Mouse (Mus musculus) stomach, embryonic 15.5 days (tissue): ENCODE data around the gene Ntan1. TPM values are rescaled to one million over a fixed set of nuclear protein-coding genes. Genes with fewer than 3 reads are reported as not detected.
"Not testable (repeated sequence)": the region's sequence is repeated elsewhere in the genome, so short reads cannot be mapped to it uniquely, and the experiment has no call there.

Experiments used
- ATAC-seq: fragments of 200-750 bp; cut with Nextera tagmentation; 2 replicates; pipeline ENCODE4 v1.8.0; 2017; ENCODE audit warnings: low read depth, moderate number of reproducible peaks, moderate TSS enrichment; ENCODE audit not compliant: insufficient read depth, low FRiP score
- H3K27ac ChIP-seq: fragments of 300-500 bp; sonication (generic); 2 replicates; pipeline ENCODE4 v1.5.1; 2015; ENCODE audit warnings: mild to moderate bottlenecking, inconsistent platforms
- H3K27me3 ChIP-seq: fragments of 300-500 bp; sonication (generic); replicated peaks from 2 replicates; pipeline ENCODE4 v1.6.1; 2015; ENCODE audit warnings: inconsistent platforms
- H3K36me3 ChIP-seq: fragments of 300-500 bp; sonication (generic); 2 replicates; pipeline ENCODE4 v1.6.1; 2015; ENCODE audit warnings: inconsistent platforms
- H3K4me1 ChIP-seq: fragments of 300-500 bp; sonication (generic); 2 replicates; pipeline ENCODE4 v1.6.1; 2015; ENCODE audit warnings: inconsistent platforms
- H3K4me2 ChIP-seq: fragments of 300-500 bp; sonication (generic); 2 replicates; pipeline ENCODE4 v1.6.1; 2015; ENCODE audit warnings: mild to moderate bottlenecking, inconsistent platforms
- H3K4me3 ChIP-seq: fragments of 300-500 bp; sonication (generic); replicated peaks from 2 replicates; pipeline ENCODE4 v1.5.1; 2015; ENCODE audit warnings: inconsistent platforms
- H3K9ac ChIP-seq: fragments of 300-500 bp; sonication (generic); 2 replicates; pipeline ENCODE4 v1.6.1; 2015; ENCODE audit warnings: inconsistent platforms
- H3K9me3 ChIP-seq: fragments of 300-500 bp; sonication (generic); 2 replicates; pipeline ENCODE4 v1.6.1; 2016; ENCODE audit warnings: inconsistent platforms
- WGBS: fragments of 180-500 bp; shearing (Covaris S2); methylation state at CpG from one replicate; pipeline ENCODE4 v1.1.7; 2015; 5-methylcytosine and 5-hydroxymethylcytosine counted together
- polyA plus RNA-seq: library from polyadenylated mRNA; unstranded; fragments of >200 nt; fragmentation: Nextera tagmentation; extraction: Ambion mirVana; gene quantifications from 2 replicates; pipeline ENCODE4 v1.2.1, GENCODE M21; 2015

Ntan1 gene
- polyA plus RNA-seq, 1 experiment from 2014 or later: 160 TPM

DNA sequence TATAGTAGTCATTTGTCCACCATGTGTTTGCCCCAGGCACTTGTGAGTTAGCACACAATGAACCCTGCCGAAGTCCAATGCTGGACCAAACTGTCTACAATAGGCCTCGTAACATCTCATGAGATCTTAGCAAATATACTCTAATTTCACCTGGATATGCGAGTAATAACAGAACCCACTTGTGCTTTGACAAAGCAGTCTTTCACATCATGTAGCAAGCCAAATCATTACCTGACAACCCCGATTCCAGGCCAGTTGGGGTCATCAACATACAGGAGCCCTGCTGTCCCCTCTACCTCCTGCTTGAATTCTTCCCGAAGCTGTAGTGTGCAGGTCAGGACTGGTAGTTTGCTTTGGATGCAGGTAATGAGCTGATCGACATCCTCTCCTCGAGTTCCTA, 21.4 kb downstream of the Ntan1 start:
- H3K4me2 ChIP-seq: no peak overlapping the region
- H3K36me3 ChIP-seq: peaks cover 56% of the 10 kb centered on the region
- H3K9ac ChIP-seq: no peak overlapping the region
- H3K27me3 ChIP-seq: no peaks in the 10 kb centered on the region
- no peak overlapping the region for H3K4me3 ChIP-seq
- H3K27ac ChIP-seq: no peak overlapping the region
- no peaks in the 10 kb centered on the region for H3K4me1 ChIP-seq
- 86% methylated on average over 7 of the region's 7 CpGs for WGBS
- no peak for ATAC-seq
- no peaks in the 10 kb centered on the region for H3K9me3 ChIP-seq

DNA sequence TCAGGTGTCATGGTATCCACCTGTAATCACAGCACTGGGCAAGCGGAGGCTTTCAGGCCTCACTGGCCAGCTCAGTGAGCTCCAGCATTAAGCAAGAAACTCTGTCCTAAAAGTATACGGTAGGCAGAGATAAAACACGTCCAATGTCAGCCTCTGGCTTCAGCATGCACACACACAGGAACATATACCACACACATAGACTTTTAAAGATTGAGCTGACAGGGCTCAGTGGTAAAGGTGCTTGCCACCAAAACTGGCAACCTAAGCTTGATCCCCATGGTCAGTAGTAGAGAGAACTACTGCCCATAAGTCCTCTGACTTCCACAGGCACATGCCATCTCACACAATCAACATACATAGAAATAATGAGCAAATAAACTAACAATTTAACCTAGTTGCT, 22.3 kb downstream of the Ntan1 start:
- Histone ChIP-seq H3K9ac (no peak overlapping the region), H3K4me3 (no peak overlapping the region), H3K27me3 (no peaks in the 10 kb centered on the region), H3K9me3 (no peaks in the 10 kb centered on the region), H3K4me1 (no peaks in the 10 kb centered on the region), H3K36me3 (peaks cover 52% of the 10 kb centered on the region), H3K4me2 (no peak overlapping the region), H3K27ac (no peak overlapping the region)
- WGBS: 89% methylated on average over 3 of the region's 3 CpGs
- ATAC-seq: no peak

DNA sequence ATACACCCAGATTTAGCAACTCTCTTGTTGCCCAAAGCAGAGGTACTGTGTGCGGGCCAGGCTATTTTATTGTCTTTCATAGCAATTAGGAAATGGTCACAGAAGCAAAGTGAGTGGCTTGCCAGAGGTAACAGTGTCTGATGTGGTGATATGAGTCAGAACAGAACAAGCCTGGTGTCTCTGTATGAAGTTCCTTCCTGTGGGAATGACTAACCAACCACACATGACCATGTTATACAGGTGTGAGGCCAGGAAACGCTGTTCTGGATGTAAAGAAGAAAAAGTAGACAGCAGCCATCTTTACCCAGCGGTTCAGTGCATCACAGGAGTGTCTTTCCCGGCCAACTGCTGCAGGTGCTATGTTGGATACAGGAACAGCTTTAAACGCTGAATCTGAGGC, 26.4 kb downstream of the Ntan1 start:
- Histone ChIP-seq H3K27ac (no peak overlapping the region), H3K4me1 (no peaks in the 10 kb centered on the region), H3K36me3 (peaks cover 28% of the 10 kb centered on the region), H3K9ac (no peak overlapping the region), H3K4me2 (no peak overlapping the region), H3K27me3 (no peaks in the 10 kb centered on the region), H3K4me3 (no peak overlapping the region), H3K9me3 (no peaks in the 10 kb centered on the region)
- ATAC-seq: no peak
- 95% methylated on average over 5 of the region's 5 CpGs for WGBS

- Histone ChIP-seq H3K4me2 (no peak overlapping the region), H3K9me3 (no peaks in the 10 kb centered on the region), H3K4me1 (no peaks in the 10 kb centered on the region), H3K27ac (no peak overlapping the region), H3K4me3 (no peak overlapping the region), H3K27me3 (no peaks in the 10 kb centered on the region), H3K9ac (no peak overlapping the region), H3K36me3 (peaks cover 24% of the 10 kb centered on the region)
- ATAC-seq: no peak
- WGBS: 96% methylated on average over 1 of the region's 1 CpGs
Observed at GRCm38 (mm10) chr16:13846675-13847074, 28.0 kb downstream of the Ntan1 start.

GRCm38 (mm10) chr16:13848310-13848709, 29.7 kb downstream of the Ntan1 start:
- Histone ChIP-seq H3K4me1 (no peaks in the 10 kb centered on the region), H3K4me3 (no peak overlapping the region), H3K4me2 (no peak overlapping the region), H3K27ac (no peak overlapping the region), H3K36me3 (peaks cover 25% of the 10 kb centered on the region), H3K9ac (no peak overlapping the region), H3K27me3 (no peaks in the 10 kb centered on the region), H3K9me3 (no peaks in the 10 kb centered on the region)
- 62% methylated on average over 2 of the region's 2 CpGs for WGBS
- no peak for ATAC-seq

DNA sequence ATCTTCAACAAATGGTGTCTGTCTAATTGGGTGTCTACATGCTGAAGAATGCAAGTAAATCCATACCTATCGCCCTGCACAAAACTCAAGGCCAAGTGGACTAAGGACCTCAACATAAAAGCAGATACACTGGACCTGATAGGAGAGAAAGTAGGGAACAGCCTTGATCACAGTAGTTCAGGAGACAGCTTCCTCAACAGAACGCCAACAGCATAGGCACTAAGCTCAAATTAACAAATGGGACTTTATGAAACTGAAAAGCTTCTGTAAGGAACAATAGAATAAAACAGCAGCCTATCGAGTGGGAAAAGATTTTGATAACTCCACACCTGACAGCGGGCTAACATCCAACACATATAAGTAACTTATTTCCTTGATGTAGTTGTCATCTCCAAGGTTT, 32.8 kb downstream of the Ntan1 start:
- H3K27ac ChIP-seq: no peak overlapping the region
- 96% methylated on average over 4 of the region's 4 CpGs for WGBS
- H3K27me3 ChIP-seq: no peaks in the 10 kb centered on the region
- H3K9me3 ChIP-seq: no peaks in the 10 kb centered on the region
- ATAC-seq: no peak
- H3K4me1 ChIP-seq: no peaks in the 10 kb centered on the region
- H3K9ac ChIP-seq: no peak overlapping the region
- H3K4me3 ChIP-seq: no peak overlapping the region
- H3K36me3 ChIP-seq: peaks cover 21% of the 10 kb centered on the region
- no peak overlapping the region for H3K4me2 ChIP-seq

GRCm38 (mm10) chr16:13853886-13854285, 35.2 kb downstream of the Ntan1 start:
- Histone ChIP-seq H3K36me3 (peaks cover 21% of the 10 kb centered on the region), H3K27me3 (no peaks in the 10 kb centered on the region), H3K4me1 (no peaks in the 10 kb centered on the region), H3K4me3 (no peak overlapping the region), H3K9me3 (no peaks in the 10 kb centered on the region), H3K9ac (no peak overlapping the region), H3K27ac (no peak overlapping the region), H3K4me2 (no peak overlapping the region)
- no peak for ATAC-seq
- 94% methylated on average over 4 of the region's 4 CpGs for WGBS

GRCm38 (mm10) chr16:13866076-13866475, 47.4 kb downstream of the Ntan1 start:
- peaks cover 18% of the 10 kb centered on the region; the same call in 1 of the 2 replicates for H3K36me3 ChIP-seq
- no peaks in the 10 kb centered on the region for H3K4me1 ChIP-seq
- no peak for ATAC-seq
- H3K4me3 ChIP-seq: no peak overlapping the region
- H3K27me3 ChIP-seq: no peaks in the 10 kb centered on the region
- H3K9me3 ChIP-seq: no peaks in the 10 kb centered on the region
- 51% methylated on average over 4 of the region's 4 CpGs for WGBS
- H3K27ac ChIP-seq: no peak overlapping the region
- no peak overlapping the region for H3K9ac ChIP-seq
- H3K4me2 ChIP-seq: no peak overlapping the region

DNA sequence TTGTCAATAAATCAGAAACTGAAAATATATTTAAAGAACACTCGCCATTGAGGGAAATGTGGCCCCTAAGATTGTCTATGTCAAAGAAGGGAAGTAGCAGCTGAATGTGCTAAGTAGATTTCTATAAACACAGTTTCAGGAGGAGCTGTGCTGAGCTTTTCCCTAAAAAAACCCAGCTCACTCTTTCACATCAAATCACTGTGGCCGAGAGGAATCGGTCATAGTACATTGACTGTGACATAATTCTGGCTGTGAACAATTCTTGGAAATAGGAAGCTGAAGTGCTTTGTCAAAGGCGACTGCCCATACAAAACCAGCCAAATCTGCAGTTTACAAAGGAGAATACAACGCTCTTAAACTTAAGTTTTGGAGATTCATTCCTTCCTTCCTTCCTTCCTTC, 48.0 kb downstream of the Ntan1 start:
- H3K36me3 ChIP-seq: peaks cover 18% of the 10 kb centered on the region; the same call in 1 of the 2 replicates
- no peak overlapping the region for H3K4me3 ChIP-seq
- WGBS: 70% methylated on average over 5 of the region's 5 CpGs
- no peak for ATAC-seq
- H3K27ac ChIP-seq: no peak overlapping the region
- H3K9ac ChIP-seq: no peak overlapping the region
- H3K4me2 ChIP-seq: no peak overlapping the region
- no peaks in the 10 kb centered on the region for H3K27me3 ChIP-seq
- H3K9me3 ChIP-seq: no peaks in the 10 kb centered on the region
- H3K4me1 ChIP-seq: no peaks in the 10 kb centered on the region

DNA sequence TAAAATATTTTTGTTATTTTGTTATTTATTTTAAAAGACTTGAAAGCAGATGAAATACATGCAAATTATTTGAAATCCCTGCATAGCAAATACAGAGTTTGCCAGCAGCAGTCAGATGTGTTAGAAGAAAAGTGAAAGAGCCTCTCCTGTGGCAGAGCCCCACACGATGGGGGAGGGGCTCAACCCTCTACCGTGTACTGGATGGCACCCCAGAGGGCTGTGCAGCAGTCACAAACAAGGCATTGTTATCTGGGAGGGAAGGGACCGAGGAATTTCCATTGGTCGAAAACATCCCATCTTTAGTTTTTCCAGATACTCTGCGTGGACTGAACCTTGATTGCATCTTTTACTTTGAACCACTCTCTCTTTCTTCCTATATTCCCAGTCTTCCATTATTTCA, 48.8 kb downstream of the Ntan1 start:
- H3K4me3 ChIP-seq, H3K27ac ChIP-seq, H3K4me2 ChIP-seq, H3K4me1 ChIP-seq, H3K27me3 ChIP-seq, H3K9me3 ChIP-seq, ATAC-seq, H3K9ac ChIP-seq: not testable (repeated sequence)
- 56% methylated on average over 5 of the region's 5 CpGs for WGBS
- peaks cover 20% of the 10 kb centered on the region; the same call in 1 of the 2 replicates for H3K36me3 ChIP-seq

DNA sequence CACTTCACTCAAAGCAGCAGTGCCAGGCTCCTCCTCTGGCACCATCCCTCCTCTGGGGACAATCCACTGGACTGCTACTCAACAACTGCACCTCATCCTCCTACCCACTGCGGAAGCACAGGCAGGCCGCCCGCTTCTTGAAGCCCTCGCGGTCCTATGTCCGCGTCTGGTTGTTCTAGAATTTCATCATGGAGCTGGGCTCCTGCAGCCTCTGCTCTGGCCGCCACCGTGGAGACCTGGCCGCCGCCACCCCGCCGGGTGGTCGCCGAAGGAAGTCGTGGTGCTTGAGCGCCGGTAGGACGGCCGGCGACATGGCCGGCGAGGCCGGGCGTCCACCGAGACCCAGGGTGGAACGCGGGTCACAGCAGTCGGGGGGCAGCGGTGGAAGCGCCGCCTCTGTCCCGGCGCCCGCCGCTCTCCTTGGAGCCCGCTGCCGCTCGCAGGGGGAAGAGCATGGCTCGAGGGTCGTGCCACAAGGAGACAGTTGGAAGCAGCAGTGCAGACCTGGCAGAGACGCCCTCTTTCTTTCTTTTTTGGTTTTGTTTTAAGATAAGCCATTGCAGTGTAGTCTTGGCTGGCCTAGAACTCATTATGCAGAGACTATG, 49.4 kb downstream of the Ntan1 start:
- H3K36me3 ChIP-seq: peaks cover 21% of the 10 kb centered on the region; the same call in 1 of the 2 replicates
- H3K27ac ChIP-seq: no peak overlapping the region; the same call in 1 of the 2 replicates
- H3K9me3 ChIP-seq: no peaks in the 10 kb centered on the region
- no peak overlapping the region for H3K9ac ChIP-seq
- ATAC-seq: no peak
- H3K27me3 ChIP-seq: no peaks in the 10 kb centered on the region
- 38% methylated on average over 42 of the region's 42 CpGs for WGBS
- no peaks in the 10 kb centered on the region for H3K4me1 ChIP-seq
- H3K4me3 ChIP-seq: no peak overlapping the region
- no peak overlapping the region for H3K4me2 ChIP-seq

- H3K27ac ChIP-seq: no peak overlapping the region
- H3K9me3 ChIP-seq: no peaks in the 10 kb centered on the region
- no peak overlapping the region for H3K4me2 ChIP-seq
- H3K4me1 ChIP-seq: no peaks in the 10 kb centered on the region
- ATAC-seq: no peak
- peaks cover 38% of the 10 kb centered on the region; the same call in 1 of the 2 replicates for H3K36me3 ChIP-seq
- no peak overlapping the region for H3K4me3 ChIP-seq
- H3K9ac ChIP-seq: no peak overlapping the region
- WGBS: 91% methylated on average over 4 of the region's 4 CpGs
- H3K27me3 ChIP-seq: no peaks in the 10 kb centered on the region
Observed at GRCm38 (mm10) chr16:13875483-13875882, 56.8 kb downstream of the Ntan1 start.
